Mouse (Mus musculus) lung, postnatal 0 days (tissue): ENCODE results near the gene Dag1.

Source experiments
- CTCF ChIP-seq: IDR thresholded peaks from 2 replicates; pipeline ENCODE4 v1.5.1; 2016; ENCODE audit warnings: antibody characterized with exemption, mild to moderate bottlenecking
- EP300 ChIP-seq: IDR thresholded peaks from 2 replicates; pipeline ENCODE4 v1.6.1; 2016; ENCODE audit warnings: antibody characterized with exemption, mild to moderate bottlenecking, control low read depth

- TF ChIP-seq EP300: no peak
- TF ChIP-seq CTCF: no peak
Observed at GRCm38 (mm10) chr9:108248957-108249356, 14.8 kb downstream of the Dag1 start.
